Mouse (Mus musculus): ENCODE results near the gene Dtnbp1.

The Dtnbp1 gene

GRCm38 (mm10) chr13:44904271-44904670 lies 97.7 kb downstream of the Dtnbp1 start:
- DNase-seq (ENCODE audit: inconsistent ontology term) = no peak

GRCm38 (mm10) chr13:44903416-44903815 lies 98.5 kb downstream of the Dtnbp1 start:
- DNase-seq (ENCODE audit: inconsistent ontology term) = peak; percentile 63

- DNase-seq (ENCODE audit: inconsistent ontology term) = no peak
Observed at GRCm38 (mm10) chr13:44902299-44902698, 99.6 kb downstream of the Dtnbp1 start.

- no peak for DNase-seq (ENCODE audit: inconsistent ontology term)
Observed at GRCm38 (mm10) chr13:44896211-44896610, 105.7 kb downstream of the Dtnbp1 start.

GRCm38 (mm10) chr13:44891813-44892730 lies 109.9 kb downstream of the Dtnbp1 start:
- no peak for DNase-seq (ENCODE audit: inconsistent ontology term)

GRCm38 (mm10) chr13:44890612-44891011 lies 111.3 kb downstream of the Dtnbp1 start:
- DNase-seq (ENCODE audit: inconsistent ontology term) = no peak

GRCm38 (mm10) chr13:44886221-44886620 lies 115.7 kb downstream of the Dtnbp1 start:
- DNase-seq (ENCODE audit: inconsistent ontology term) = no peak

GRCm38 (mm10) chr13:44881001-44881400 lies 120.9 kb downstream of the Dtnbp1 start:
- no peak for DNase-seq (ENCODE audit: inconsistent ontology term)

GRCm38 (mm10) chr13:44876799-44877198 lies 125.1 kb downstream of the Dtnbp1 start:
- no peak for DNase-seq (ENCODE audit: inconsistent ontology term)
